Mouse (Mus musculus) embryonic facial prominence, embryonic 13.5 days (tissue): Measurements from ENCODE around the gene Pip4p1. TPM values are rescaled to one million over a fixed set of nuclear protein-coding genes. Genes with fewer than 3 reads are reported as not detected.

Experiments
- ATAC-seq: fragments of 200-750 bp; cut with Nextera tagmentation; 2 replicates; pipeline ENCODE4 v1.8.0; 2017; ENCODE audit warnings: low read depth; ENCODE audit not compliant: insufficient number of reproducible peaks, insufficient read depth, low FRiP score, low TSS enrichment
- H3K27ac ChIP-seq: fragments of 300-500 bp; sonication (generic); 2 replicates; pipeline ENCODE4 v1.5.1; 2015; ENCODE audit warnings: moderate library complexity, mild to moderate bottlenecking, inconsistent platforms
- H3K27me3 ChIP-seq: fragments of 300-500 bp; sonication (generic); 2 replicates; pipeline ENCODE4 v1.6.1; 2015; ENCODE audit warnings: mild to moderate bottlenecking, inconsistent platforms
- H3K36me3 ChIP-seq: fragments of 300-500 bp; sonication (generic); 2 replicates; pipeline ENCODE4 v1.6.1; 2015; ENCODE audit warnings: mild to moderate bottlenecking, inconsistent platforms
- H3K4me1 ChIP-seq: fragments of 300-500 bp; sonication (generic); 2 replicates; pipeline ENCODE4 v1.6.1; 2015; ENCODE audit warnings: inconsistent platforms
- H3K4me2 ChIP-seq: fragments of 300-500 bp; sonication (generic); 2 replicates; pipeline ENCODE4 v1.6.1; 2015; ENCODE audit warnings: moderate library complexity, mild to moderate bottlenecking, inconsistent platforms
- H3K4me3 ChIP-seq: fragments of 300-500 bp; sonication (generic); 2 replicates; pipeline ENCODE4 v1.5.1; 2015; ENCODE audit warnings: mild to moderate bottlenecking, inconsistent platforms
- H3K9ac ChIP-seq: fragments of 300-500 bp; sonication (generic); 2 replicates; pipeline ENCODE4 v1.6.1; 2015; ENCODE audit warnings: mild to moderate bottlenecking, inconsistent platforms
- H3K9me3 ChIP-seq: fragments of 300-500 bp; sonication (generic); 2 replicates; pipeline ENCODE4 v1.6.1; 2016; ENCODE audit warnings: inconsistent platforms
- whole genome bisulfite sequencing: fragments of 180-500 bp; shearing (Covaris S2); methylation state at CpG from one replicate; pipeline ENCODE4 v1.1.7; 2015; ENCODE audit warnings: mixed read lengths; 5-methylcytosine and 5-hydroxymethylcytosine counted together
- polyA plus RNA-seq: library from polyadenylated mRNA; unstranded; fragments of >200 nt; fragmentation: Nextera tagmentation; extraction: Ambion mirVana; gene quantifications from 2 replicates; pipeline ENCODE4 v1.2.1, GENCODE M21; 2015

The Pip4p1 gene
- polyA plus RNA-seq, 1 experiment from 2014 or later: 56.9 TPM

- Histone ChIP-seq H3K27ac (no peak overlapping the region), H3K9ac (no peak overlapping the region), H3K9me3 (no peaks in the 10 kb centered on the region), H3K4me1 (no peaks in the 10 kb centered on the region), H3K4me2 (no peak overlapping the region), H3K4me3 (no peak overlapping the region), H3K27me3 (no peaks in the 10 kb centered on the region), H3K36me3 (no peaks in the 10 kb centered on the region)
- ATAC-seq: no peak
- 74% methylated on average over 6 of the region's 6 CpGs for WGBS
Measured at GRCm38 (mm10) chr14:50876236-50876950, 54.3 kb downstream of the Pip4p1 start.

Other genes starting within 250 kb of the Pip4p1 start
- not detected in 2 replicates for gene Olfr747, start 237.7 kb downstream of the Pip4p1 start, polyA plus RNA-seq
- not detected in 2 replicates for gene Olfr748, start 223.5 kb downstream of the Pip4p1 start, polyA plus RNA-seq
- gene Olfr749, start 185.8 kb downstream of the Pip4p1 start, polyA plus RNA-seq: not detected in 2 replicates
- 87.1 and 89.4 TPM in 2 replicates for gene Ttc5, start 145.3 kb downstream of the Pip4p1 start, polyA plus RNA-seq
- gene Ccnb1ip1, start 123.1 kb downstream of the Pip4p1 start, polyA plus RNA-seq: not detected in 2 replicates
- gene Parp2, start 123.0 kb downstream of the Pip4p1 start, polyA plus RNA-seq: 72.4 and 78.7 TPM in 2 replicates
- gene Tep1, start 60.3 kb downstream of the Pip4p1 start, polyA plus RNA-seq: 4.4 and 5.3 TPM in 2 replicates
- 0.37 and 0.50 TPM in 2 replicates for gene Klhl33, start 33.3 kb downstream of the Pip4p1 start, polyA plus RNA-seq
- gene Osgep, start 6.0 kb downstream of the Pip4p1 start, polyA plus RNA-seq: 182 and 189 TPM in 2 replicates
- 263 and 305 TPM in 2 replicates for gene Apex1, start 5.9 kb downstream of the Pip4p1 start, polyA plus RNA-seq
- 49.3 and 49.7 TPM in 2 replicates for gene Pnp, start 226 bp upstream of the Pip4p1 start, polyA plus RNA-seq
- 3.1 TPM in 1 of 2 replicates, not detected in the other for gene Gm49342, start 13.7 kb upstream of the Pip4p1 start, polyA plus RNA-seq
- 0.39 and 0.65 TPM in 2 replicates for gene Pnp2, start 25.1 kb upstream of the Pip4p1 start, polyA plus RNA-seq
- 0.18 and 0.29 TPM in 2 replicates for gene Rnase10, start 76.9 kb upstream of the Pip4p1 start, polyA plus RNA-seq
- gene Rnase9, start 111.0 kb upstream of the Pip4p1 start, polyA plus RNA-seq: not detected in 2 replicates
- gene Rnase11, start 119.3 kb upstream of the Pip4p1 start, polyA plus RNA-seq: not detected in 2 replicates
- not detected in 2 replicates for gene Rnase12, start 126.8 kb upstream of the Pip4p1 start, polyA plus RNA-seq
- gene Olfr750, start 143.6 kb upstream of the Pip4p1 start, polyA plus RNA-seq: not detected in 2 replicates
- 27.4 and 27.6 TPM in 2 replicates for gene Rnase4, start 160.2 kb upstream of the Pip4p1 start, polyA plus RNA-seq
- gene Ang, start 160.3 kb upstream of the Pip4p1 start, polyA plus RNA-seq: 4.6 and 5.7 TPM in 2 replicates
- not detected in 2 replicates for gene Eddm3b, start 183.6 kb upstream of the Pip4p1 start, polyA plus RNA-seq
- 0.50 and 0.56 TPM in 2 replicates for gene Rnase6, start 193.1 kb upstream of the Pip4p1 start, polyA plus RNA-seq
- 0.28 TPM in 1 of 2 replicates, not detected in the other for gene Rnase1, start 215.9 kb upstream of the Pip4p1 start, polyA plus RNA-seq
- gene Rnase2b, start 231.4 kb upstream of the Pip4p1 start, polyA plus RNA-seq: not detected in 2 replicates